Mouse (Mus musculus) cortical plate, adult 2 months (tissue): Measurements from ENCODE around the gene Syce2. TPM values are rescaled to one million over a fixed set of nuclear protein-coding genes. Genes with fewer than 3 reads are reported as not detected.
A peak's percentile ranks its signal among the peaks of the same experiment; 100 is the strongest.

Experiments used
- H3K27ac ChIP-seq: fragments of 200-500 bp; 2 replicates; pipeline ENCODE4 v1.5.1; 2012; ENCODE audit warnings: low read length, control low read depth, inconsistent platforms; ENCODE audit not compliant: insufficient read depth
- H3K4me1 ChIP-seq: fragments of 200-500 bp; 2 replicates; pipeline ENCODE4 v1.6.1; 2011; ENCODE audit warnings: low read length; ENCODE audit not compliant: control insufficient read depth, insufficient read depth
- H3K4me3 ChIP-seq: fragments of 200-500 bp; 2 replicates; pipeline ENCODE4 v1.5.1; 2011; ENCODE audit warnings: mild to moderate bottlenecking, low read length, control low read depth; ENCODE audit not compliant: insufficient read depth
- CTCF ChIP-seq: fragments of 200-500 bp; IDR thresholded peaks from 2 replicates; pipeline ENCODE4 v1.5.1; 2011; ENCODE audit warnings: mild to moderate bottlenecking, control low read depth, low read length; ENCODE audit not compliant: insufficient read depth; ENCODE audit errors: extremely low read depth
- POLR2A ChIP-seq: fragments of 200-500 bp; IDR thresholded peaks from 2 replicates; pipeline ENCODE4 v1.6.1; 2011; ENCODE audit warnings: mild to moderate bottlenecking, low read length, control low read depth; ENCODE audit not compliant: insufficient read depth; ENCODE audit errors: extremely low read depth
- polyA plus RNA-seq: library from polyadenylated mRNA; depleted of rRNA; stranded (reverse); fragments of >200 nt; gene quantifications from 2 replicates; pipeline ENCODE4 v1.2.3, GENCODE M21; 2012

The Syce2 gene
- polyA plus RNA-seq, 1 experiment = 3.7 TPM

DNA sequence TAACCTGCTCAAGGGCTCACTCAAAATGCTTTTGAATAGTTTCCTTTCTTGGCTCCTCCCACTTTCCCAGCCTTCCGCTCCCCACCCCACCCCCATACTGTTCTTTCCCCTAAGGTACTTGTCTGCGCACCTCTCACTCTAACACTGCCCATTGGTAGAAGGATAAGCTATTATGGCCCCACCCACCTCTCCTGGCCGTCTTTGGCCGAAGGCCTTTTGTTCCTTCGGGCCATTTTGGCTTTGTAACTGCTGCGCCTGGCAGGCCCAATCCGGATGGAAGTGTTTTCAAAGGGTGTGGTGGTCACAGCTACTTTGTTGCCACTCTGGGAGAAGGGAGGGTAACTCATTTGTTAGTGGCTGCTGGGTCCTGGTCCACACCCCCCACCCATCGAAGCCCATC is 43.4 kb downstream of the Syce2 start:
- Histone ChIP-seq H3K4me3 (no peak overlapping the region), H3K4me1 (0 out of 2 replicates have a peak, but pooled peaks cover 2% of the 10 kb centered on the region), H3K27ac (no peak overlapping the region)
- TF ChIP-seq POLR2A = no peak
- TF ChIP-seq CTCF = no peak

DNA sequence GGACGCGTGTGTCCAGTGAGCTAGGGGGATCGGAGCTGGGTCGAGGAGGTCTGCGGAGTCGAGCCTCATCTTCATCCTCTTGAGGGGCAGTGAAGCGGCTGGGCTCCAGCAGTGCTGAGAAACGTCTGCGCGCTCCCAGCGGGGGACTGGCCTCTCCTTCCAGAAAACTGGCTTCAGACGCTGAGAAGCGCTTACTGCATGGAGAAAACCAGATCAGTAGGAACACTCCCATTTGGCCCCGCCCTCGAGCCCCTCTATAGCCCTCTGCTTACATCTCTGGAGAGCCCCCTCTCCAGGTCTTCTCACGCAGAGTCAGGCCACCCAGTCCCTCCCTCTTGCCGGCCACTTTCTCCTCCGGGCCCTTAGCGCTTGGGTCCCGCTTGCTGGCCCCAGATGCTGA is 45.9 kb downstream of the Syce2 start:
- Histone ChIP-seq H3K4me1 (0 out of 2 replicates have a peak, but pooled peaks cover 2% of the 10 kb centered on the region), H3K27ac (no peak overlapping the region), H3K4me3 (no peak overlapping the region)
- no peak for TF ChIP-seq POLR2A
- TF ChIP-seq CTCF = no peak

DNA sequence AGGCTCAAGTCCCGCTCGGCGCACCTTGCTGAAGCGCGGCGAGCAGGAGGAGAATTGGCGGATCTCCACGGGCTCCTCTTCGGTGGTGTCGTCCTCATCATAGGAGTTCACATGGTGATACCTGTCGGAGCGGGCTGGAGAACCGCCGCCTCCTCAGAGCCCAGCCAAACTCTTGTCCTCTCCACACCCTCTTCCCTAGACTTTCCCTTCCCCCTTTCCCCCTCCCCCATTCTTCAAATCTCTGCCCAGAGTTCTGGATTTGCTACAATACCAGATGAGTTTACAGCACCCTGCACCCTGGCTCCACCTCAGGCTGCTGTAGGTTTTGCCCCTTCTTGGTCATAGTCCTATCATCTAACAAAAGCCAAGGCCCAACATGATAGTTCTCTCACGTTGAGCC is 46.7 kb downstream of the Syce2 start:
- Histone ChIP-seq H3K27ac (no peak overlapping the region), H3K4me3 (no peak overlapping the region), H3K4me1 (no peaks in the 10 kb centered on the region)
- TF ChIP-seq POLR2A (no peak), CTCF (no peak)

DNA sequence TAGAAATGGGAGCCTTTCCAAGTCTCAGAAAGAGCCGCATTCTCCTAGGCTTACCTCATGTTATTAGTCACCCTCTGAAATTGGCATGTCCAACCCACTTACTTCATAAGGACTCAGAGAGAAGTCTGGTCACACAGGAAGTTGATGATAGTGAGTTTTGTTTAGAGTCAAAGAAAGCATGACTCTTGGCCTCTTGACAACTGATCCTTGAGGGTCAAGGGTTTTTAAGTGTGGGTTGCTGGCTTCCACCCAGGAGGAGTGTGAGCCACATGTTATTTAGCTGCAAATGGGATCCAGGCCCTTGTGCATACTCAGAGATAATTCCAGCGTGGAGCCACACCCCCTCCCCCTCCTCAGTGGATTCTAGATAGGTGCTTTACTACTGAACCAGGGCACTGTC is 49.7 kb downstream of the Syce2 start:
- Histone ChIP-seq H3K4me1 (no peaks in the 10 kb centered on the region), H3K27ac (no peak overlapping the region), H3K4me3 (no peak overlapping the region)
- TF ChIP-seq CTCF = no peak
- TF ChIP-seq POLR2A = no peak

DNA sequence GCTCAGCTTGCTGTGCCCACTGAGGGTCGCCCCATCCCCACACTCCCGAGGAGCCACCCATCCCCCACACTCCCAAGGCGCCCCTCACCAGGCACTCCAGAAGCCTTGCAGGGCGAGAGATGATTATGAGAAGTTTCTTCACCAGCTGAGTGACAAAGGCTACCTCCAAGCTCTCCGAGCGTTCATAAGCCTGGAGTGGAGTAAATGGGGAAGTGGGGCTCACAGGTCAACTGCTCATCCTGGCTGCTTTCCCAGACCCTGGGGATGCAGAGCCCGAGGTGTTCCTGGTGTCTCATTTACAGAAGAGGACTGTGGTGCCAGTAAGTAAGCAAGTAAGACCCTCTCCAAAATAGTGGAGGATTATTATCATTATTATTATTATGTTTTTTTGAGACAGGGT is 53.6 kb downstream of the Syce2 start:
- Histone ChIP-seq H3K4me3 (no peak overlapping the region), H3K27ac (no peak overlapping the region), H3K4me1 (no peaks in the 10 kb centered on the region)
- TF ChIP-seq POLR2A = no peak
- no peak for TF ChIP-seq CTCF

DNA sequence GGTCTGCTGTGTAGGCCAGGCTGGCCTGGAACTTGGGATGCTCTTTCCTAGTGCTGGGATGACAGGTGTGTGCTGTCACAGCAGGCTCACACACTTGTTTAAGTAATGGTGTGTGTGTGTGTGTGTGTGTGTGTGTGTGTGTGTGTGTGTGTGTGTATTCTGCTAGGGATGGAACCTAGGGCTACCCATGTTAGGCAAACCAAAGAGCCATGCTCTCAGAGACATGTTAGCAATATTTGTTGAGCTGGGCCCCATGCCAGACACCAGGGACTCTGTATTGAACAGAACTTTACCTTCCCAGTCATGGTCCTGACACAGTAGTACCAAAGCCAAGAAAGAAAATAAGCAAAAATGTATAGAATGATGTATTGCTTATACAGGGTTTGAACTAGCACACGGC is 55.6 kb downstream of the Syce2 start:
- Histone ChIP-seq H3K4me3 (no peak overlapping the region), H3K4me1 (no peaks in the 10 kb centered on the region), H3K27ac (no peak overlapping the region)
- TF ChIP-seq POLR2A (no peak), CTCF (no peak)

DNA sequence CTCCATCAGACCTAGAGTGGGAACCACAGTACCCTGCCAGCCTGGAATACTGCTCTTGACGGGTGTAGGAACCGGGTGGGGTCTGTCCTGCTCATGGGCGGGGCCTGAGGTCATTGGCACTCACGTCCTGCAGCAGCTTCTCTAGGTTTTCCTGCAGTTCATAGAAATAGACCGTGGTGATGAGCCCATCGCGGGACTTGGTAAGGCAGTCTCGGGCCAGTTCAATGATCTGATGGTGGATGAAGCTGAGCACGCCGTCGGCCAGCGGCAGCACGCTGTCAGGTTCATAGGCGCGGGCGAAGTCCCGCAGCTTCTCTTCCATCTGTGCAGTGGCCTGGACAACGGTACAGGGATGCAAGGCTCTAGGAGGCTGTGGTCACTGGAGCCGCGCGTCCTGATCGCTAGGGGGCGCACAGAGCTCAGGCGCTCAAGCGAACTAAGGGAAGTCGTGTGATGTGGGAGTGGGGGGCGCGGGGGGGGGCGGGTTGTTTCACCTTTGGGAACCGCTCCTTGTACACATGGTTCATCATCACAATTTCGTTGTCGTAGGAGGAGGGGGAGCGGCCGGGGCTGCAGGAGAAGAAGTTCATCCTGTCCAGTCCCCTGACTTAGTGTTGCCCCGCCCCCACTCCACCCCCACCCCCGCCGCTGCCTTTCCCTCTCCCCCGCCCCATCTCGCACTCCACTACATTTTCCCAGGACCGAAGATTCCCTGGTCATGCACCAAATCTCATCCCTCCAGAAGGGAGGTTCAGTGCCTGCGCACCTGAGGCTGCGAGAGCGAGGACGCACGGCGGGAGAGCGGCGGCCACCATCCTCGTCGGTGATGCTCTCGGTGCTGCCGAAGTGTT is 56.8 kb downstream of the Syce2 start:
- Histone ChIP-seq H3K4me3 (peak overlapping the region; percentile 10; the same call in 1 of the 2 replicates), H3K4me1 (peaks cover 2% of the 10 kb centered on the region; the same call in 1 of the 2 replicates), H3K27ac (no peak overlapping the region)
- TF ChIP-seq CTCF = peak; percentile 70
- no peak for TF ChIP-seq POLR2A

DNA sequence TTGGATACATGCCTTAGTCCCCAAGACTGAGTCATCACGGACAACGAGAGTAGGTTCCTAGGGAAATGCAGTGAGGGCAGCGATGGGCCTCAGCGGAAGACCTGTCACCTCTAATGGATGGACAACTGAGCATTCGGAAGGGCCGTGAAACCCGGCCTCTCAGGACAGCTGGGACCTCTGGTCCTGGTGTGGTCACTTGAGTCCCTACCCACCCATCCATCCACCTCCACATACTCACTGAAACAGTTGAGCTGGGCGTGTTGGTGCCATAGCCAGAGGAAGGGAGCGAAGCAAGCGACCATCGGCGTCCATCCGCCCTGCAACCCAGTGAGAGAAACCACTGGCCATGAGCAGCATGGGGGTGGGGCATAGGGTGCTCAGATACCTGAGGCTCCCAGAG is 58.7 kb downstream of the Syce2 start:
- no peak overlapping the region for H3K27ac ChIP-seq
- H3K4me1 ChIP-seq = peaks cover 10% of the 10 kb centered on the region
- no peak for TF ChIP-seq POLR2A
- H3K4me3 ChIP-seq = no peak overlapping the region

DNA sequence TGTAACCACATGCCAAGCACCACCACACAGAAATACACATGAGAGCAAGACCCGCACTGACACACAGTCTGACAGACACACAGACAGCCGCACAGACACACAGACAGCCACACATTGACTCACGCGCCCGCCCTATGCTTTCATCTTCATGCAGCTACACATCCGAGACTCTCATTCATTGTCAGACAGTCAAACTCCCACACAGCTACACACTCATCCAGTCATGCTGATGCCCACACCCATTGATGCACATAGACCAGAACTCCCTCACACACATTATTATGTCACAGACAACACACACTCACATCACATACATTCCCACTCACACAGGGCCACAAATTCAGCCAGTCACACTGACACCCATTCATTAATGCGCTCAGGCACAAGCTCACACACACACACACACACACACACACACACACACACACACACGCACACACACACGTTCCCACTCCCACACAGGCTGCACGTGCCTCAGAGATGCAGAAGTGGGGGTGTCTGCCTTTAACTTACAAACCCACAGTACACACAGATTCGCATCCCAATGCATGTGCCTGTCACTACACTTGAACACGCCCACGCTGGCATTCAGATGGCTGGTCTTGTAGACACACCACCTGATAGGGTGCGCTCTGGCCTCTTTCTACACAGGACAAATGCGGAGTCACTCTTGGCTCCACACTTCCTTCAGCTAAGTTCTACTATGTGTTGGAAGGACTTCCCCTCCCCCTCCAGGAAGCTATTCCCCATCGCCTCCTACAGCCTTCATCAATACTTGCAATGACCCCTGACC is 62.1 kb downstream of the Syce2 start:
- no peak for TF ChIP-seq POLR2A
- Histone ChIP-seq H3K4me3 (peak overlapping the region; percentile 18), H3K27ac (no peak overlapping the region), H3K4me1 (peaks cover 11% of the 10 kb centered on the region)

DNA sequence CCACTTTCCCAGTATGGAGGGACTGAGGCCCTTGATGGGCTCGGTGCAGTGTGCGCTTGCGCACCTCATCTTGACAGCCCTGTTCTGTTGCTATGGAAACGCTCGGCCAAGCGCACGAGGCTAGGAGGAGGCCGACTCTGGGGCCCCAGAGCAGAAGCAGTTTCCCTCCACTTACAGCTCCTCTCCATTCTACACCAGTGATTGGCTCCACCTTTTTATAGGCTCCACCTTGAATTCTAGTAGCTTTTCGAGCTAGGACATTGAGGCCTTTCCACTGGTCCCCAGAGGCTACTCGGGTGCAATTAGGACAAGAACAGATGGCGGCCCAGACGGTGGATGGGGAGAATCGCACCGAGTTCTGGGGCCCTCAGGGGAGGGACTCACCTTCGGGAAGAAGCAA is 62.9 kb downstream of the Syce2 start:
- TF ChIP-seq CTCF (no peak), POLR2A (0 out of 2 replicates have a peak, but pooled peaks have one; percentile 12)
- Histone ChIP-seq H3K27ac (no peak overlapping the region), H3K4me1 (peaks cover 11% of the 10 kb centered on the region), H3K4me3 (peak overlapping the region; percentile 63)

DNA sequence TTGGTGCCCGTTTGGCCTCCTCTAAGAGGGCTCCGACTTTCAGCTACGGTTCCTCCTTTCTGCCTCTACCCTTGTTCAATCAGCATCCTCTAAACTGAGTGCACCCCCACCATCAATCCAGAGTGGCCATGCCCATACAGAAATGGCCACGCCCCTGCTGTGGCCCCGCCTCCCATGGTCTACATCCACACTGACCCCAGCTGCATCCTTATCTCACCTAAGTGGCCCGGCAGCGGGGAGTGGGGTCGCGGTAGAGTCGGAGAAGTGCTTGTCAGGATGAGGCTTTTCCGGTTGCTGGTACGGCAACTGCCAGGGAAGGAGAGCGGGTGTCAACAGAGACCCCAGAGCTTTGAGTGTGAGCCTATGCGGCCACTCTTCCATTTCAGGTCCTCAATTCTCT is 63.6 kb downstream of the Syce2 start:
- TF ChIP-seq POLR2A (no peak), CTCF (no peak)

More for the DNA sequence above, 63.6 kb downstream of the Syce2 start:
- no peak overlapping the region for H3K27ac ChIP-seq
- peaks cover 11% of the 10 kb centered on the region for H3K4me1 ChIP-seq
- H3K4me3 ChIP-seq = peak overlapping the region; percentile 63
